Mouse (Mus musculus): ENCODE measurements around the gene Chek2. TPM values are rescaled to one million over a fixed set of nuclear protein-coding genes. Genes with fewer than 3 reads are reported as not detected.
"Not testable (repeated sequence)": the region's sequence is repeated elsewhere in the genome, so short reads cannot be mapped to it uniquely, and the experiment has no call there.

Gene Chek2
- total and polyA plus RNA-seq, 3 experiments: 3.4 to 3.7 (median 3.6) TPM

DNA sequence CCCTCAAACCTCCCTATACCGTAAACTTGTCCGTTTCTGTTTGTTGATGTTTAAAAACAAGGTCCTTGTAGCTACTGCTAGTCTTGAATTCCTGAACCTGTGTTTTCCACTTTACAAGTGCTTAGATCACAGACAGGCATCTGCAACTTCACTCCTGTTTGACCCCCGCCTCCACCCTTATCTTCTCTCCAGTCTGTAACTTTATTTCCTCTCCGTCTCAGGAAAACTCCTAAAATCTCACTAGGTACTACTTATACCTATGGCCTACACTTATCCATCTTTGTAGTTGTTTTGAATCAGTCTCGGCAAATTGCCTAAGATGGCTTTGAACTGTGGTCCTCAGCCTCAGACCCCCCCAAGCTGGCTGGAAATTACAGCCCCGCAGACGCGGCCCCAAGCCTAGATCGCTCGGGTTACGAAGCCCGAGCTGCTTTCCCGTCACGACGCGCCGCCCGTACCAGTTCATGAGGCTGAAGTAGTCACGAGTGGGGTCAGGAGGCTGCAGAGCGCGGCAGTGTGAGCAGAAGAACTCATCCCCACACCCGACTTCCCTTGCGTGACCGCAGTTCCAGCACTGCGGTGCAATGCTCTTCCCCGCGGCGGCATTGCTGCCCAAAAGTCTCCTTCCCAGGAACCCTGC lies 621 bp upstream of the Chek2 start:
- no peak for DNase-seq

DNA sequence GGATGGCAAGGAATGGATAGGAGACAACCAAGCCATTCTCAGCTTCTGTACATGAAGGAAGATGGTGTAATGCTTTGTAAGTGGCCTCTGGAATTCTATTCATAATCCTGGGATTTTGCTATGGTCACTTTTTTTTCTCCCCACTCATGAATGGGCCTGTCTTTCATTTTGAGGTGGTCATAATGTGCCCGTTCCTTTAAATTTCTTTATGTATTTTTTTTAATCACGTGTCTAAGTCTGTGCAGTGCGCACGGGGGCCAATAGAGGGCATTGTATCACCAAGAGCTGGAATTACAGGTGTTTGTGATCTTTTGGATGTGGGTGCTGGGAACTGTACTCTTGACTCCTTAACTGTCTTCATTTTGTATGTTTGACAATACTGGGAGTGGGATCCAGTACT lies 686 bp downstream of the Chek2 start:
- peak; percentile 22 for DNase-seq

DNA sequence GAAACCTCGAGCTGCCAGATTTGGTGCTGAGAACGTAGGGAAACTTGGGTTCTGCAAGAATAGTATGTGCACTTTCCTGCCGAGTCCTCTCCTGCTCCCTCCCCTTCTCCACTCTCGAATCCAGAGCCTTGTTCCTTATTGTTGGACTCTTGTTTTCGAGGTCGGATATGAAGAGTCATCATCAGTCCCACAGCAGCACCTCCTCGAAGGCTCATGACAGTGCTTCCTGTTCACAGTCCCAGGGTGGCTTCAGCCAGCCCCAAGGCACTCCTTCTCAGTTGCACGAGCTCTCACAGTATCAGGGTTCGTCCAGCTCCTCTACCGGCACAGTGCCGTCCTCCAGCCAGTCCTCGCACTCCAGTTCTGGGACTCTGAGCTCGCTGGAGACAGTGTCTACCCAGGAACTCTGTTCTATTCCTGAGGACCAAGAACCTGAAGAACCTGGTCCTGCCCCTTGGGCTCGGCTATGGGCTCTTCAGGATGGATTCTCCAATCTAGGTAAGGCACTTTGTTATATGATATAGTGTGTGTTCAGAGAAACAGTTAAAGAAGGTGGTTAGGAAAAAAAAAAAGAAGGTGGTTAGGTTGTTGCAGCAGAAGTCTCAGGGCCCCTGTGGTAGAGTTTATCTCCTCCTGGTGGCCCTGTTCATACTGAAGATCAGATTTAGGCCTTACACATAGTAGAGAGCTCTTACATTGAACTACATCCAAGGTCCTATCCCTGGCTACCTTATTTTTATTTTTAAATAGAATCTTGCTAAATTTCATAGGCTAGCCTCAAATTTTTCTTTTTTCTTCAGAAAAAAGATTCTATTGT lies 1.5 kb downstream of the Chek2 start:
- no peak for DNase-seq

DNA sequence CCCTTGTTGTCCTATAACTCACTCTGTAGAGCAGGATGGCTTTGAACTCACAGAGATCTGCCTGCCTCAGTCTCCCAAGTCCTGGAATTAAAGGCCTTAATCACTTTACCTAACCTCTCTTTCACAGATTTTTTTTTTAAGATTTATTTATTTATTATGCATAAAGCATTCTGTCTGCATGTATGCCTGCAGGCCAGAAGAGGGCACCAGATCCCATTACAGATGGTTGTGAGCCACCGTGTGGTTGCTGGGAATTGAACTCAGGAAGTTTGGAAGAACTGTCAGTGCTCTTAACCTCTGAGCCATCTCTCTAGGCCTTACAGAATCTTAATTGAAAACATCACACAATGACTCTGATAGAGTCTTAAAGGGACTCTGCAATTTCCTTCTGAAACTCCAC lies 13.2 kb downstream of the Chek2 start:
- no peak for DNase-seq

DNA sequence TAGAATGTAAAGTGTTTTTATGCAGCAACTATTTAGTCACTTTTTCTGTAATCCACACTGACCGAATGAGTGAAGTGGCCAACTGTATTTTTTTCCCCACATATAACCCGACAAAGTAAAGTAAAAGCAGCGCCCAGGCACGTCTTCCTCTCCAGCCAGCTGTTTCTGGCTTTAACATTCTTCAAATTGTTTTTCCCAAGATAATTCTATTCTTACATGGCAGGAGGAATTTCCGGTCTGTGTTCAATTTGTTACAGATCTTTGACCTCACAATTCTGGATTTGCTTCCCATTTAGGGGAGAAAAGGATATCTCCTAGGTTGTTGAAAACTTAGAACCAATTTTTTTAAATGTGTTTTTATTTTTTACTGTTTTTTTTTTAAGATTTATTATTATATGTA lies 17.3 kb downstream of the Chek2 start:
- DNase-seq: no peak

DNA sequence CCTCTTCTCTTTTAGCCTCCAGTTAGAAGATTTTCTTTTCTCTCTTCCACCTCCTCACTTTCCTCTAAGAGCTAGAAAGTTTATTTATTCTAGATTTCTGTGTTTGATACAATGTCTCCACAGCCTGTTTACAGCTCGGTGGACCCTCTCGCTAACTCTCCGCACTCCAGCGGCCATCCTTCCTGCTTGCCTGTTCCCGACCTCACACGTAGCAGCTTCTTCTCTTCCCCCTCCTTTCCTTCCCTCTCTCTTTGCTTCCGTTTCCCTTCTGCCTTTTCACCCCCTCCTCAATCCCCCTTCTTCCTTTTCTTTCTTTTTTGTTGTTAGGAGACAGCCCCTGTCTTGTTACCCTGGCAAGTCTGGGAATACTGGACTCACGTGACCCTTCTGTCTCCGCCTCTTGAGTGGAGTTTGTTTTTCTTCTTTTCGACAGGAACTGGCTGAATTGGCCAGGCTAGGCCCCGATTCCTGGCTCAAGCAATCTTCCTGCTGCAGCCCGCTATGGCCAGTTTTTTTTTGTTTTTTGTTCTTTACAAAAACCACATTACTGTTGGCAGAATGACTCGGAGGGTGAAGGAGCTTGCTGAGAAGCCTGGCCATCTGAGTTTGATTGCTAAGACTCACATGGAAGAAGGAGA lies 19.4 kb downstream of the Chek2 start:
- DNase-seq: peak; percentile 64

DNA sequence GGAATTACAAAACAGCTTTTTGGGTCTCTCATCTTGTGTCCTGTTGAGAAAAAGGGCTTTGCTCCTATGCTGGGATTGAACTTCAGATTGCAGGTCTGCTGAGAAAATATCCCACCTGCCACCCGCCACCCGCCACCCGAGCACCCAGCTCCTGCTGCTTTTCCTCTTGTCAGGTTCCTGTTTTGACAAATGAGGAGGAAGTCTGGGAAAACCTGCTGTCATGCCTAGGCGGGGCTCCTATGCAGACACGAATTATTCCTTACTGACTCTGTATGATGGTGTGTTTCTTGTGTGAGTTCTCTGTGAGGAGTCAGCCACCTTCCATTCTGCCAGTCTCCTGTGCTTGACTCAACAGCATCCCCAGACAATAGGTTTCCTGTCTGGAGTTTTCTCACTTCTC lies 20.7 kb downstream of the Chek2 start:
- DNase-seq: no peak

DNA sequence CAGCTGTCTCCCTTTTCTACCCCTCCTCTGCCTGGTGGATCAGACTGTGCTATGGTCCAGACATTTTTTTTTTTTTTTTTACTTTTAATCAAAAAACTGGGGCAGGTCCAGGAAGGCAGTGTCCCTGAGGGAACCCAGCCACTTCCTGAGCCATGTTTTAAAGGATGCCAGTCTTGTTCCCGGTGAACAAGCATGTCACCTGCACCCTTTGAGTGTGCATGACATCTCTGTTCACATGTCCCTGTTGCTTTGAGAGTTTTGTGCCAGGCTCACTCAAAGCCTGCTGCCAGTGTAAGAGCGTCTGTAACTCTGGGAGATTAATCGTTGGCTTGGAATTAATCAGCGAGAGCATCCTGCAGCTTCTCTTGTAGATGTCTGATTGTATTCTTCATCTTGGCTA lies 28.7 kb downstream of the Chek2 start:
- no peak for DNase-seq

DNA sequence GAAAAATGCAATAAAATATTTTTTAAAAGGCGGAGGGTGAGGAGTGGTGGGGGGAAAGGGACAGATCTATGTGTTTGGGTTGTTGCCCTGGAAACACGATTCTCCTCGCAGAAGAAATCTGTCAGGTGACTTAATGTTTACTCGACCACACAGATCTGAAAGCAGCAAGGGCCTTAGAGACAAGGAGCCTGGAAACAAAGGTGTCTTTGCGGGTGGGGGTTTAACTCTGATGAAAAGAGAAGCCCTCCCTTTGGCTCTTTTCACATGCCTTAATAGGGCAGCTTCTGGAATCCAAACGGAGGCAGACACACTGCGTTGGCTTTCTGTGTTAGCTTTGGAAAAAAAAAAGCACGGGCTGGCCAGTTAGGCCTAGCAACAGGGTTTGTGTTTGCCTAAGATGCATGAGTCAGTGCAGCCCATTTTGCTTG lies 29.5 kb downstream of the Chek2 start:
- no peak for DNase-seq

DNA sequence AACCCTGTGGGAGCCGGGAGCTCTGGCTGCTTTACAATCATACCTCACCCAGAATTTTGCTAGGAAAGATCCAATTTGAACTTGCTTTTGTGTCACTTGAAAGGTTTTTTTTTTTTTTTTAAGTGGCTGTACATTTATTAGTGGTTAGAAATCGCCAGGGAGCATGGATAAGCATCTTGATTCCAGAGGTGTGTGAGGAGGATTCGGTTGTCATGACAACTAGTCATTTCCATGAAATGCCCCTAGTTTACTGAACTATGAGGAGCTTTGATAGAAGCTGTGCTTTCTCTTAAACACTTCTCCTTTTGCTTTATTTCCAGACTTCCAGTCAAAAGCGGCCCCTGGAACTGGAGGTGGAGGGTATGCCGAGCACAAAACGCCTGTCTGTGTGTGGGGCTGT lies 33.4 kb downstream of the Chek2 start:
- DNase-seq: no peak

DNA sequence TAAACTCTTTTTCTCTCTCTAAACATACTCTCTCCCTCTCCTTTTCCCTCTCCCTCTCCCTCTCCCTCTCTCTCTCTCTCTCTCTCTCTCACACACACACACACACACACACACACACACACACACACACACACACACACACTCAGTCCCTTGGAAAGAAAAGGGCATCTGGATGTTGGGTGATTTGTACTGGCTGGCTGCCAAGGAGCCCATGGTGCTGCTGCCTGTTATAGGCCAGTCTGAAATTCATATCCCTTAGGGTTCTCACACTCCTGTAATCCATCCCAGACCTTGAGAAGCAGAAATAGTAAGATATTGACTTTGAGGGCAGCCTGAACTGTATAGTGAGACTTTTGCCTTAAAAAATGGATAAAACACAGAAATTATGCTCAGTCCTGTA lies 34.9 kb downstream of the Chek2 start:
- DNase-seq: peak; percentile 36

DNA sequence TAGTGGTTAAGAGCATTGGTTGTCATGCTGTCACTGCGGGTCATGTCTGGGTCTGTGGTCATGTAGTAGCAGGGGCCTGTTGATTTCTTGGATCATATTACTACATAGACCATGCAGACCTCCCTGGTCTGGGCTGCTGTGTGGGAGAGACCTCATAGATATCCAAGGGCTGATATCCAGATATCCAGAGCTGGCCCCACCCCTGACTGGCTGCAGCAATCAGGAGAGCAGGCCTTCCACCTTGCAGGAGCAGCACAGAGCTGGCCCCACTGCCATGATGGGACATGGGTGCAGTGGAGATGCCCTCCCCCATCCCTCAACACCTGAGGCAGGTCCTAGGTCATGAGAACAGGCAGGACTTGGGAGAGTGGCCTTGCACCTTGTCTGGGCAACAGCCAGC lies 35.5 kb downstream of the Chek2 start:
- DNase-seq: no peak

DNA sequence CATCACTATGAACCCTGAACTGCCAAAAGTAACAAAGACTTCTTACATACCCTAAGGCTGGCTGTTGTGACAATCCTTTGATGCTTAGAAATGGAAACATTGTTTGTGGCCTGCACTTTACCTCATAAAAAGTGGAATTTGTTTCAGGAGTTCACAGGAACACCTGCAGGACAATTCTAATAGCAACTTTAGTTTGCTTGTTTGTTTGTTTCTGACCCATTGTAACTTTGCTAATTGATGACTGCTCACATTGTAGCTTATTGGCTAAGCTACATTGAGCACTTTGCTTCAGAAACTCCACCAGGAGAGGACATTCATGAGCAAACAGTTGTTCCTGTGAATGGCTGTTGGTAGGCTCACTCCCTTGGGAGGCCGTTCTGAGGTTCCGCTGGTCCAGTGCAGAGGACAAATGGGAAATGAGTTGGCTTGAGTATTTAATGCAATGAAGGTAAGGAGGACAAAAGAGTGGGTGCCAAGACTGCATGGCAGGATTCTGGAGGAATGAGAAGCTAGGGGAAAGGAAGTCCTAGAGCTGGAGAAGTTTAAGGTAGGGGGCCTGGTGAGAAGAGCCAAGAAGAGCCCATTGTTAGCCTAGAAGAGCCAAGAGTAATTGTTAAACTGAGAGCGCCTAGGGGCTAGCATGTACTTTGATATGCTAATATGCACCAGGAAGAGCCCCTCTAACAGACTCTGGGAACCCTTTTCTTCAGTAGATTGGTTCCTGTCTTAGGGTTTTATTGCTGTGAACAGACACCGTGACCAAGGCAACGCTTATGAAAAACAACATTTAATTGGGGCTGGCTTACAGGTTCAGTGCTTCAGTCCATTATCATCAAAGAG lies 38.1 kb downstream of the Chek2 start:
- DNase-seq: no peak

DNA sequence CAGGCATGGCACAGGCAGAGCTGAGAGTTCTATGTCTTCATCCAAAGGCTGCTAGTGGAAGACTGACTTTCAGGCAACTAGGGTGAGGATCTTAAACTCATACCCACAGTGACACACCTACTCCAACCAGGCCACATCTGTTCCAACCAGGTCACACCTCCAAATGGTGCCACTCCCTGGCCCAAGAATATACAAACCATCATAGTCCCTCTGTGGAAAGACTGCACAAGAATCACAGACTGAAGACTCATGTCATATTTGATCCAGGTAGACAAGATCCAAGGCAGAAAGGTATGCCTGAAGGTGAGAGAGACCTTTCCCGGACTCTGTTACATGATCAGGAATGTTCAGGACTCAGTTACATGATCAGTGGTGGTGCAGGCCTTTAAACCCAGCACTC lies 38.7 kb downstream of the Chek2 start:
- not testable (repeated sequence) for DNase-seq

DNA sequence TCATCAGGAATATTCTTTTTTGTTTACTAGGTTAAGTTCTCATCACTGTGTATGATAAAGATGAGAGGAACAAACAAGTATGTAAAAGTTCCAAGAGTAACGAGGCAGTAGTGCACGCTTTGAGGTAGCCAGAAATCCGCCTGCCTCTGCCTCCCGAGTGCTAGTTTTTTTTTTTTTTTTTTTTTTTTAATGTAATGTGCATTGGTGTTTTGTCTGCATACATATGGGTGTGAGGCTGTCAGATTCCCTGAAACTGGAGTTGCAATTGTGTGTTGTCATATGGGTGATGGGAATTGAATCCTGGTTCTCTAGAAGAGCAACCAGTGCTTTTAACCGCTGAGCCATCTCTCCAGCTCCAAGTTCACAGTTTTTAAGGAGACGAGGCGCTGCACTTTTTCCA lies 39.3 kb downstream of the Chek2 start:
- DNase-seq: no peak

DNA sequence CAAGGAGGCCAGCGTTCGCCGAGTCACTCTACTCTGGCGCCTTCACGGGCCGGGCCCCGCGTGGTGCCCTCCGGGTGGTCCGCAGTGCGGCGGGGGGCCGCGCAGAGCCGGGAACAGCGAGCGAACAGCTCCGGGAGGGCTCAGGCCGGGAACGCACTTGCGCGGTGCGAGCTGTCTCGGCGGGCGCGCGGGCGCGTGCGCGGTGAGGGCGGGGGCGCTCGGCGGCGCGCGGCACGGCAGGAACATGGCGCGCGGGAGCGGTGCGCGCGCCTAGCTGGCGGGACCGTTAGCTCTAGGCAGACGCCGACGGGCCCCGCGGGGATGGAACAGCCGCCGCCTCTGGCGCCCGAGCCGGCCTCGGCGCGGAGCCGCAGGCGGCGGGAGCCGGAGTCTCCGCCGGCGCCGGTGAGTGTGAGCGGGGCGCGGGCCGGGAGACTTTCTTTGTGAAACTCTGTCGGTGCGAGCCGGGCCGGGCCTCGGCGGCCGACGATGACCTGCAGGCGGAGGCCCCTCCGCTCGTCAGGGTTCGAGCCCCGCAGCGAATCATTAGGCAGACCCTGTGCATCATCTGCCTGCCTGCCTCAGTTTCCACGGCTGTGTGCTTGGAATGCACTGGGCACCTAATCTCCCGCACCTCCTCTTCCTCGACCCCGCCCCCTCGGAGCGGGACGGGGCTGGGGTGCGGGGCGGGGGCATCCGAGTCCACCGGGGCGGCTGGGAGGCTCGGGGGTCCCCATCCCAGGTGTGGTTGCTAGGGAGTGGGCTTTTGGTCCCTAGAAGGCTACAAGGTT lies 40.0 kb downstream of the Chek2 start, which contains the start of gene Ttc28:
Ttc28 (plus strand) TSS at position 220 of the 791 bp plus-strand sequence.
- peak; percentile 94 for DNase-seq

DNA sequence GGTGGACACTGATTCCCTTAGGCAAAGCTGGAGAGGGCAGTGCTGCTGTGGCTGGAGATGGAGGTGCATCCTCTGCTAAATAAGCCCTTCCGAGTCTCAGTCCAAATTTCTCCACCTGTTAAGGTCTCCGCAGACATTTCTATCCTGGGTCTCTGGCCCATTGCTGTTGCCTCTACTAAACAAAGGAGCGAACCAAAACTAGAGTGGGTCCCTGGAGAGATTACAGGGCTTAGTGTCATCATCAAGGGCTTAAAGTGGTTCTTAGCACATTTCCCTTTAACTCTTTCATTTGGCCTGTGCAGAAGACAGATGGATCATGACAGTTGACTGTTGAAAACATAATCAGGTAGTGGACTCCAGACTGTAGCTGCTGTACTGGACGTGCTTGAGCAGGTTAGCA lies 48.8 kb downstream of the Chek2 start:
- DNase-seq: no peak

DNA sequence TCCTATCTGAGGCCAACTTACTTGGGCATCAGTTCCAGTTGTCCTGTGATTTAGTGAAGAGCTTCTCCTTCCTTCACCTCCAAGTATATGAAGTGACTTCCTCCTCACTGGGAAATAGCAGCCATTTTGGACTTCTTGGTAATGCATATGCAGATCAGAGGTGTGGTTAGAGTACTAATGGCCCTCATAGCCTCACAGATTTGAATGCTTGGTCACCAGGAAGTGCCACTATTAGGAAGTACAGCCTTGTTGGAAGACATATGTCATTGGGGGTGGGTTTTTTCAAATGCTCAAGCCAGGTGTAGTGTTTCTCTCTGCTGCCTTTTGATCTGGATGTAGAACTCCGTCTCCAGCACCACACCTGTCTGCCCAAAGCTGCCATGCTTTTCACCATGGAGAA lies 50.2 kb downstream of the Chek2 start:
- no peak for DNase-seq

DNA sequence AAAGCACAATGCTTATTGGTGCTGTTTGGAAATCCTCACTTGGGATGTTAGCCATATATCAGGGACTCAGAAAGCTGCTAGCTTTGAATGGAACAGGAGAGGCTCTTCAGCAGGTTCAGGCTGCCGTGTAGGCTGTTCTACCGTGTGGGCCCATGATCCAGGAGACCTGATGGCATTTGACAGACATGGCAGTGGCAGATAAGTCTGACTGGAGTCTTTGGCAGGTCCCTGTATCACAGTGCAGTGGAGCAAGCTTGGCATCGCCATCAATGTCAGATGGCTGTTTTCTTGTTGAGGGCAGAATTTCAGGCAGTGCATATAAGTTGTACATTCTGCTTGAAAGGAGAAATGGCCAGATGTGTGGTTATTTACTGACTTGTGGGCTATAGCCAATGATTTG lies 50.8 kb downstream of the Chek2 start:
- DNase-seq: no peak

DNA sequence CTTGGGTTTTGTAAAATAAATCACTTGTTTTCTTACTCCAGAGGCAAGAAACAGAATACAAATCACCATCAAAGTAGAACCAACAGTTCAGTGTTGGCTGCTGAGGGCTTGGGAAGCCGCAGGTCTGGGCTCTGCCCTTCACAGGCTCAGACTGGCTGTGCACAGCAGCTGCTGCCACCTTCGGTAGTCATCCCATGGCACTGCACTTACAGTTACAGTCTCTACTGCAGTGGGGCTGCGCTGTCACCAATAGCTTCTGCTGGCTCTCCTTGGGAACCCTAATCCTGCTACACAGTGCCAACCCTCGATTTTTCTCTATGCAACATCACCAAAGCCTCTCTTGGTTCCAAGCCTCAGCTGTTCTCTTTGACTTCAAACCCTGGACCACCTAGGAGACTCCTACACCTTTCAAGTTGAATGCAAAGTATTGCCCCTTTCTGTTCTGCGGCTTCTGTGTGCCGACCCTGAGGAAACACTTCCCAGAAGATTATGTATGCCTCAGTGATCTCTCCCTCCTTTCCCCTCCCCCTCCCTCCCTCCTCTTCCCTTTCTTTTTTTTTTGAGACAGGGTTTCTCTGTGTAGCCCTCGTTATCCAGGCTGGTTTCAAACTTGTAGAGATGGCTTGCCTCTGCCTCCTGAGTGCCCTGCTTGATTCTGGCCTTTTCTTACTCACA lies 57.5 kb downstream of the Chek2 start:
- DNase-seq: no peak

DNA sequence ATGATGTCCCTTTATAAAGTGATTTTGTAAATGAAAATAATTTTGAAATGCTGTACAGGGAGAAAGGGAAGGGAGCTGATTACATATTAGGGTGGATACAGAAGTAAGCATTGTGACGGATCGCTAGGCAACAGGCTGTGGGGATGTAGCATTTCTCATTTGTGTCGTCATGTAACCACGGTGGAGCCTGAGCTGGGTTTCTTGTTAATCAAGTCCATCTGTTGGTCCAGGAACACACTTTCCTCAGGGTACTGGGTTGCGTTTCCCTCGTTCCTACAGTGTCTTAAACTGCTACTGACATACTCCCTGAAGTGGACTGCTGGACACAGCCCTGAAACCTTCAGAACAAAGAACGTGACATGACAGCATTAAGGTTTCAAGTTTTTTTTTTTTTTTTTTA lies 58.4 kb downstream of the Chek2 start:
- no peak for DNase-seq
